Mouse (Mus musculus): ENCODE measurements at regions not wholly inside any gene's neighbourhood (a gene's known extent, or its start where the extent isn't known, plus 50 kb on each side); places are given as distances from the start of the nearest gene placed in this dataset.

- no peak for DNase-seq (ENCODE audit: low read depth, low spot score)
- Histone ChIP-seq H3K36me3 (ENCODE audit: control insufficient read depth in 1 of 2, insufficient read depth in 2 of 2, low read length in 2 of 2) (no peaks in the 10 kb centered on the region), H3K4me1 (ENCODE audit: control insufficient read depth in 1 of 2, insufficient read depth in 2 of 2, low read length in 2 of 2) (no peaks in the 10 kb centered on the region), H3K9me3 (replicated peaks; ENCODE audit: insufficient read depth, low read length) (no peaks in the 10 kb centered on the region), H3K79me2 (ENCODE audit: control insufficient read depth, insufficient read depth, low read length, poor library complexity) (no peaks in the 10 kb centered on the region), H3K27me3 (ENCODE audit: control insufficient read depth in 1 of 2, insufficient read depth in 2 of 2, low read length in 2 of 2) (no peaks in the 10 kb centered on the region), H3K27ac (ENCODE audit: control insufficient read depth, low read depth, low read length) (no peak overlapping the region), H3K4me3 (ENCODE audit: control insufficient read depth in 1 of 2, insufficient read depth in 1 of 2, low read depth in 2 of 2, low read length in 2 of 2) (no peak overlapping the region), H3K9ac (ENCODE audit: control insufficient read depth, low read depth, low read length, poor library complexity, severe bottlenecking) (no peak overlapping the region)
- TF ChIP-seq JUND (IDR thresholded peaks at IDR 0.05; ENCODE audit: low read depth, low read length) = no peak
- TF ChIP-seq POLR2AphosphoS5 (IDR thresholded peaks at IDR 0.05; ENCODE audit: borderline replicate concordance, low read depth, low read length) = no peak
- no peak for TF ChIP-seq SIN3A (IDR thresholded peaks at IDR 0.05; ENCODE audit: low read length)
- TF ChIP-seq TCF12 (IDR thresholded peaks at IDR 0.05; ENCODE audit: low read depth, low read length) = no peak
- no peak for TF ChIP-seq ZNF384 (IDR thresholded peaks at IDR 0.05; ENCODE audit: low read depth, low read length)
- no peak for TF ChIP-seq HCFC1 (IDR thresholded peaks at IDR 0.05; ENCODE audit: low read depth, low read length)
- TF ChIP-seq USF2 (IDR thresholded peaks at IDR 0.05; ENCODE audit: borderline replicate concordance in 1 of 2, insufficient read depth in 1 of 2, low read depth in 1 of 2, low read length in 2 of 2) = no peak
- no peak for TF ChIP-seq E2F4 (IDR thresholded peaks at IDR 0.05; ENCODE audit: borderline replicate concordance, low read depth, low read length)
- no peak for TF ChIP-seq ETS1 (IDR thresholded peaks at IDR 0.05; ENCODE audit: low read depth, low read length)
- no peak for TF ChIP-seq ZKSCAN1 (IDR thresholded peaks at IDR 0.05; ENCODE audit: low read depth, low read length)
- TF ChIP-seq MYB (IDR thresholded peaks at IDR 0.05; ENCODE audit: low read depth, low read length) = no peak
- no peak for TF ChIP-seq MAX (IDR thresholded peaks at IDR 0.05; ENCODE audit: low read length)
- TF ChIP-seq GATA1 (IDR thresholded peaks at IDR 0.05; ENCODE audit: low read depth, low read length) = no peak
- no peak for TF ChIP-seq CHD2 (IDR thresholded peaks at IDR 0.05; ENCODE audit: low read length)
- no peak for TF ChIP-seq NRF1 (IDR thresholded peaks at IDR 0.05; ENCODE audit: insufficient read depth, low read depth, low read length, poor library complexity, severe bottlenecking)
These were observed 916.4 kb downstream of the Pcdh18 start for GRCm38 (mm10) chr3:48840692-48841091.

GRCm38 (mm10) chr3:48823360-48823759 is 933.8 kb downstream of the Pcdh18 start:
- Histone ChIP-seq H3K27me3 (ENCODE audit: control insufficient read depth in 1 of 2, insufficient read depth in 2 of 2, low read length in 2 of 2) (no peaks in the 10 kb centered on the region), H3K27ac (ENCODE audit: control insufficient read depth, low read depth, low read length) (no peak overlapping the region), H3K4me1 (ENCODE audit: control insufficient read depth in 1 of 2, insufficient read depth in 2 of 2, low read length in 2 of 2) (no peaks in the 10 kb centered on the region), H3K79me2 (ENCODE audit: control insufficient read depth, insufficient read depth, low read length, poor library complexity) (no peaks in the 10 kb centered on the region), H3K9me3 (replicated peaks; ENCODE audit: insufficient read depth, low read length) (no peaks in the 10 kb centered on the region), H3K36me3 (ENCODE audit: control insufficient read depth in 1 of 2, insufficient read depth in 2 of 2, low read length in 2 of 2) (no peaks in the 10 kb centered on the region), H3K9ac (ENCODE audit: control insufficient read depth, low read depth, low read length, poor library complexity, severe bottlenecking) (no peak overlapping the region), H3K4me3 (ENCODE audit: control insufficient read depth in 1 of 2, insufficient read depth in 1 of 2, low read depth in 2 of 2, low read length in 2 of 2) (no peak overlapping the region)
- TF ChIP-seq E2F4 (IDR thresholded peaks at IDR 0.05; ENCODE audit: borderline replicate concordance, low read depth, low read length) (no peak), JUND (IDR thresholded peaks at IDR 0.05; ENCODE audit: low read depth, low read length) (no peak), POLR2AphosphoS5 (IDR thresholded peaks at IDR 0.05; ENCODE audit: borderline replicate concordance, low read depth, low read length) (no peak), GATA1 (IDR thresholded peaks at IDR 0.05; ENCODE audit: low read depth, low read length) (no peak), ZC3H11A (IDR thresholded peaks at IDR 0.05; ENCODE audit: low read depth, low read length) (no peak), ELF1 (IDR thresholded peaks at IDR 0.05; ENCODE audit: low read depth, low read length) (no peak), RAD21 (IDR thresholded peaks at IDR 0.05; ENCODE audit: low read depth, low read length) (no peak), MXI1 (IDR thresholded peaks at IDR 0.05; ENCODE audit: low read depth, low read length) (no peak), MAFK (IDR thresholded peaks at IDR 0.05; ENCODE audit: borderline replicate concordance, low read depth, low read length) (no peak), POLR2AphosphoS2 (IDR thresholded peaks at IDR 0.05; ENCODE audit: low read length) (no peak), MYB (IDR thresholded peaks at IDR 0.05; ENCODE audit: low read depth, low read length) (no peak), USF1 (IDR thresholded peaks at IDR 0.05; ENCODE audit: low read depth, low read length) (no peak)
- no peak for DNase-seq (ENCODE audit: low read depth, low spot score)
